Mouse (Mus musculus) hindbrain, embryonic 12.5 days (tissue): ENCODE results near the gene Angptl4. TPM values are rescaled to one million over a fixed set of nuclear protein-coding genes. Genes with fewer than 3 reads are reported as not detected.
A peak's percentile ranks its signal among the peaks of the same experiment; 100 is the strongest.

Experiments
- ATAC-seq: fragments of 200-750 bp; cut with Nextera tagmentation; 2 replicates; pipeline ENCODE4 v1.8.0; 2017; ENCODE audit warnings: moderate TSS enrichment; ENCODE audit not compliant: low FRiP score
- H3K27ac ChIP-seq: fragments of 300-500 bp; sonication (generic); 2 replicates; pipeline ENCODE4 v1.5.1; 2016; ENCODE audit warnings: mild to moderate bottlenecking
- H3K27me3 ChIP-seq: fragments of 300-500 bp; sonication (generic); 2 replicates; pipeline ENCODE4 v1.6.1; 2016; ENCODE audit warnings: mild to moderate bottlenecking
- H3K36me3 ChIP-seq: fragments of 300-500 bp; sonication (generic); 2 replicates; pipeline ENCODE4 v1.6.1; 2016; ENCODE audit warnings: mild to moderate bottlenecking
- H3K4me1 ChIP-seq: fragments of 300-500 bp; sonication (generic); 2 replicates; pipeline ENCODE4 v1.6.1; 2016
- H3K4me2 ChIP-seq: fragments of 300-500 bp; sonication (generic); replicated peaks from 2 replicates; pipeline ENCODE4 v1.6.1; 2016; ENCODE audit warnings: mild to moderate bottlenecking
- H3K4me3 ChIP-seq: fragments of 300-500 bp; sonication (generic); 2 replicates; pipeline ENCODE4 v1.5.1; 2016; ENCODE audit warnings: mild to moderate bottlenecking
- H3K9ac ChIP-seq: fragments of 300-500 bp; sonication (generic); 2 replicates; pipeline ENCODE4 v1.6.1; 2016; ENCODE audit warnings: mild to moderate bottlenecking, moderate library complexity
- H3K9me3 ChIP-seq: fragments of 300-500 bp; sonication (generic); replicated peaks from 2 replicates; pipeline ENCODE4 v1.6.1; 2016; ENCODE audit warnings: mild to moderate bottlenecking
- WGBS: fragments of 180-500 bp; shearing (Covaris S2); methylation state at CpG from one replicate; pipeline ENCODE4 v1.1.7; 2016; 5-methylcytosine and 5-hydroxymethylcytosine counted together
- polyA plus RNA-seq: library from polyadenylated mRNA; unstranded; fragments of >200 nt; fragmentation: Nextera tagmentation; extraction: Ambion mirVana; gene quantifications from 2 replicates; pipeline ENCODE4 v1.2.1, GENCODE M21; 2016

Gene Angptl4
- polyA plus RNA-seq, 1 experiment from 2014 or later: 26.8 TPM

DNA sequence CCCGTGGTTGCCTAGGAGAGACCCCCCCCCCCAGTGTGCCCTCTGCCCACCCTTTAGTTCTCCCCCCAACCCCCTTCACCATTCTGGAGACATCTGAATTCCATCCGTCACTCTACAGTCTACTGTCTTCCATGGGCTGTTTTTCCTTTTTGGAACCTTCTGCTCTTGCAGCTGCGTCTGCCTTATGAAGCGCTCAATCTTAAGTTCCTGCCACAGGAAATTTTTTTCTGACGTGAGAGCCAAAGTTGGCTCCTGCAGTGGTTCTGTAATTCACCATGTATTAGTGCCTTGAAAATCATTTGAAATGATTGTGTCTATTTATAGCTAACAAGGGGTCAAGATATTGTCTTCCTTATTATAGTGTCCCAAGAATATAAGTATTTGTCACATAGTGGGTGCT, 35.0 kb upstream of the Angptl4 start:
- Histone ChIP-seq H3K27me3 (no peaks in the 10 kb centered on the region), H3K4me3 (0 out of 2 replicates have a peak overlapping the region, but pooled peaks have one; percentile 56), H3K4me2 (peak overlapping the region; percentile 87), H3K9me3 (no peaks in the 10 kb centered on the region), H3K4me1 (peaks cover 16% of the 10 kb centered on the region), H3K36me3 (peaks cover 30% of the 10 kb centered on the region), H3K27ac (no peak overlapping the region), H3K9ac (no peak overlapping the region)
- 79% methylated on average over 5 of the region's 5 CpGs for WGBS
- ATAC-seq: no peak

GRCm38 (mm10) chr17:33815399-33815798, 33.8 kb upstream of the Angptl4 start:
- peaks cover 11% of the 10 kb centered on the region for H3K27me3 ChIP-seq
- peaks cover 18% of the 10 kb centered on the region for H3K36me3 ChIP-seq
- peaks cover 16% of the 10 kb centered on the region for H3K4me1 ChIP-seq
- H3K4me3 ChIP-seq: no peak overlapping the region
- H3K9me3 ChIP-seq: no peaks in the 10 kb centered on the region
- H3K4me2 ChIP-seq: no peak overlapping the region
- 95% methylated on average over 6 of the region's 6 CpGs for WGBS
- H3K27ac ChIP-seq: no peak overlapping the region
- no peak overlapping the region for H3K9ac ChIP-seq
- no peak for ATAC-seq

DNA sequence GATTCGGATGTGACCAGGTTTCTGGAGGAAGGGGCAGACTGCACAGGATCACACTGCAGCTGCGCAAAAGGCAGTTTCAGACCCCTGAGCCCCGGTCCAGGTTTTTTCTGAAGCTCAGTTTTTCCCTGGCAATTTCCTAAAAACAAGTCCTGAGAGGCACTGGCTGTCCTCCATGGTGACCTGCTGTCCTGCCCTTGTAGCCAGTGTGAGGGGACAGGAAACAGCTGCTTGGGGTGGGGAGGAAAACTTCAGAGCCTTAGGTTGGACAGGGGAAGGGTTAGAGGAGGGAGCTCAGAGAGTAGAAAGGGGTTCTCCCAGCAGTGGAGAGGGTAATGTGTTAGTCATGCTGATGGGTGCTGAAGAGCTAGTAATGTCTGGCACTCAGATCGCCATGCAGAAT, 31.4 kb upstream of the Angptl4 start:
- no peak overlapping the region for H3K9ac ChIP-seq
- peaks cover 12% of the 10 kb centered on the region for H3K27me3 ChIP-seq
- no peak overlapping the region for H3K27ac ChIP-seq
- 77% methylated on average over 4 of the region's 4 CpGs for WGBS
- H3K36me3 ChIP-seq: no peaks in the 10 kb centered on the region
- ATAC-seq: no peak
- H3K4me1 ChIP-seq: peaks cover 8% of the 10 kb centered on the region
- H3K4me3 ChIP-seq: no peak overlapping the region
- H3K9me3 ChIP-seq: no peaks in the 10 kb centered on the region
- H3K4me2 ChIP-seq: no peak overlapping the region

- peaks cover 12% of the 10 kb centered on the region for H3K27me3 ChIP-seq
- 63% methylated on average over 3 of the region's 3 CpGs for WGBS
- ATAC-seq: no peak
Measured at GRCm38 (mm10) chr17:33812475-33812874, 30.8 kb upstream of the Angptl4 start.

DNA sequence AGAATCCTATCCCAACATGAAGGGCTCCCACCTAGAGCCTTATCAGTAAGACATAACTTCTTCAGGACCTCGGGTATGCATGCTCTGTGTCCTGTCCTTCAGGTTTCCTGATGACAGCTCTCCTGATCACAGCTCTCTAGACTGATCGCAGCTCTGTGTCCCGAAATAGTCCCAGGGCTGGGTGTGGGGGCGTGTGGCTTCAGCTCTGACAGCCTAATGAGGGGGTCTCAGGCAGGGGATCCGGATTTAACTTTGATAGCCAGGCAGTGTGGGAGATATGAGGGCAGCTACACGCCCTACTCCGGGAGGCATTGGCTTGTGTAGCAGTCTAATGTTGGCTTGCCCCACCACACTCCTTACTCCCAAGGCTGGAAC, 29.5 kb upstream of the Angptl4 start:
- Histone ChIP-seq H3K4me2 (peak overlapping the region; percentile 67), H3K36me3 (no peaks in the 10 kb centered on the region), H3K27me3 (peaks cover 12% of the 10 kb centered on the region), H3K9ac (no peak overlapping the region), H3K27ac (no peak overlapping the region), H3K4me3 (peak overlapping the region; percentile 49), H3K9me3 (no peaks in the 10 kb centered on the region), H3K4me1 (no peaks in the 10 kb centered on the region; the same call in 1 of the 2 replicates)
- no peak for ATAC-seq
- 30% methylated on average over 7 of the region's 7 CpGs for WGBS

More at GRCm38 (mm10) chr17:33812475-33812874, 30.8 kb upstream of the Angptl4 start:
- Histone ChIP-seq H3K9me3 (no peaks in the 10 kb centered on the region), H3K4me2 (no peak overlapping the region), H3K27ac (no peak overlapping the region), H3K4me3 (no peak overlapping the region), H3K36me3 (no peaks in the 10 kb centered on the region), H3K4me1 (peaks cover 5% of the 10 kb centered on the region), H3K9ac (no peak overlapping the region)

DNA sequence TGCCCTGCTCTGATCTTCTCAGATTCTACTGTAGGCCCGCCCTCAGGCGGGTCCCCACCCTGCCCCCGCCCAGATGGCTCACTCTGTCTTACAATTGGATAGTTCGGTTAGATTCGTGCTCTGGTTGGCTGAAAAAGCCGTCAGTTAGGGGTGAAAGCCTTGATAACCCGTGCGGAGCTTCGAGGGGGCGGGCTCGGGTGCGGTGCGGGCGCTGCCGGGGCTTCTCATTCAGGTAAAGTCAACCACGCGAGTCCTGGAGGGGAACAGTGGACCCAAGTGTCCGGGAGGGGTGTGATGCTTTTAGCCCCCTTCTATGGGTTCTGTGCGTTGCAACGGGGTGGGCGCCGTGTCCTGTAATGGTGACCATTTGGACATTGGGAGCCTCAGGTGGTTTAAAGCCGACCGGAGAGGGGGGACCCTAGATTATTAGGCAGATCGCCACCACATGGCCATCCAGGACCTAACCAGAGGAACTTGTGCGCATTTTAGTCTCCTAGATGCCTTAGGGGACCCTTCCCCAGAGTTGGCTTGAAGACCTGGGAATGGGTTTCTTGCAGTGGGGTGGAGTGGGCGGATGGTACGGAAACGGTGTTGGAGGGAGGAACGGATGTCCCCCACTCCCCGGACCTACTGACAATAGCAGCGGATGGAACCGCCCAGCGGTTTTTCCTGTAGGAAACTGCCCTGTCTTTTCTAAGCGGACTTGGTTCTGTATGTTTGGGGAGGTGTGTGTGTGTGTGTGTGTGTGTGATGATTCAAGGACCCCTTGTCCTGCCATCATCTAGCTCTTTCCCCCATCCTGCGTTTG, 28.9 kb upstream of the Angptl4 start, which contains the start of gene Kank3:
Gene Kank3 (plus strand): TSS at position 186 of the 808 bp plus-strand sequence.
- peak within 1 kb of the TSS; percentile 49 for H3K4me3 ChIP-seq
- peaks cover 12% of the 10 kb centered on the region for H3K27me3 ChIP-seq
- no peaks in the 10 kb centered on the region for H3K36me3 ChIP-seq
- peak; percentile 97 for ATAC-seq
- peak within 1 kb of the TSS; percentile 67 for H3K4me2 ChIP-seq
- peak within 1 kb of the TSS; percentile 54 for H3K9ac ChIP-seq
- WGBS: 2% methylated on average over 36 of the region's 36 CpGs
- no peaks in the 10 kb centered on the region; the same call in 1 of the 2 replicates for H3K4me1 ChIP-seq
- H3K27ac ChIP-seq: no peak within 1 kb of the TSS
- H3K9me3 ChIP-seq: no peaks in the 10 kb centered on the region

DNA sequence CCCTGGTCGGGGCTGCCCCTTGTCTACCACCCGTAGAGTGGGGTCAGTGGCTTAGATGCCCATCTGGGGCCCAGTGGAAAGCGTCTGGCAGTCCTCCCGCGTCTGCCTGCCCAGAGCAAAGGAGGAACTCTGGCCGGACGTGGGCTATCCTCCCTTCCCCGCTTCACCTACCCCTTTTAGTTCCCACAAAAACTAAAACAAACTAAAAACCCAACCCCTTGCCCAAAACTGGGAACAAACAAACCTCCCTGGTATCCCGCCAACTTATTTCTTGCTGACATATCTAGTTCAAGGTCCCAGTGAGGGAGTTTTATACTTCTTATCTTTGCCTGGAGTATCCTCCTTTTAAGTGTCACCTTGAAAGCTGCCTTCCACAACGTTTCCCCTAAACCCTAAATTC, 26.6 kb upstream of the Angptl4 start:
- Histone ChIP-seq H3K9ac (no peak overlapping the region), H3K27ac (no peak overlapping the region), H3K9me3 (no peaks in the 10 kb centered on the region), H3K4me3 (no peak overlapping the region), H3K36me3 (no peaks in the 10 kb centered on the region), H3K4me2 (no peak overlapping the region), H3K4me1 (no peaks in the 10 kb centered on the region; the same call in 1 of the 2 replicates), H3K27me3 (peaks cover 12% of the 10 kb centered on the region)
- ATAC-seq: no peak
- 44% methylated on average over 10 of the region's 10 CpGs for WGBS

- no peaks in the 10 kb centered on the region for H3K9me3 ChIP-seq
- no peak for ATAC-seq
- 60% methylated on average over 8 of the region's 9 CpGs for WGBS
Measured at GRCm38 (mm10) chr17:33807181-33807888, 25.7 kb upstream of the Angptl4 start.

GRCm38 (mm10) chr17:33804745-33805144, 23.1 kb upstream of the Angptl4 start:
- Histone ChIP-seq H3K36me3 (no peaks in the 10 kb centered on the region), H3K27me3 (no peaks in the 10 kb centered on the region), H3K4me3 (no peak overlapping the region), H3K4me2 (no peak overlapping the region), H3K27ac (no peak overlapping the region), H3K9ac (no peak overlapping the region), H3K9me3 (no peaks in the 10 kb centered on the region), H3K4me1 (no peaks in the 10 kb centered on the region)
- 68% methylated on average over 1 of the region's 1 CpGs for WGBS
- no peak for ATAC-seq

More at GRCm38 (mm10) chr17:33807181-33807888, 25.7 kb upstream of the Angptl4 start:
- no peak overlapping the region for H3K9ac ChIP-seq
- H3K27me3 ChIP-seq: peaks cover 12% of the 10 kb centered on the region
- no peaks in the 10 kb centered on the region for H3K36me3 ChIP-seq
- H3K4me1 ChIP-seq: no peaks in the 10 kb centered on the region; the same call in 1 of the 2 replicates
- no peak overlapping the region for H3K27ac ChIP-seq
- H3K4me3 ChIP-seq: no peak overlapping the region
- no peak overlapping the region for H3K4me2 ChIP-seq

GRCm38 (mm10) chr17:33804205-33804604, 22.6 kb upstream of the Angptl4 start:
- ATAC-seq: no peak

GRCm38 (mm10) chr17:33802221-33802620, 20.6 kb upstream of the Angptl4 start:
- no peak for ATAC-seq
- WGBS: 2% methylated on average over 2 of the region's 2 CpGs

More at GRCm38 (mm10) chr17:33804205-33804604, 22.6 kb upstream of the Angptl4 start:
- H3K27me3 ChIP-seq: no peaks in the 10 kb centered on the region
- H3K4me3 ChIP-seq: no peak overlapping the region
- no peaks in the 10 kb centered on the region for H3K36me3 ChIP-seq
- no peak overlapping the region for H3K9ac ChIP-seq
- H3K4me2 ChIP-seq: no peak overlapping the region
- H3K4me1 ChIP-seq: no peaks in the 10 kb centered on the region
- no peaks in the 10 kb centered on the region for H3K9me3 ChIP-seq
- H3K27ac ChIP-seq: no peak overlapping the region
- WGBS: 67% methylated on average over 4 of the region's 4 CpGs

DNA sequence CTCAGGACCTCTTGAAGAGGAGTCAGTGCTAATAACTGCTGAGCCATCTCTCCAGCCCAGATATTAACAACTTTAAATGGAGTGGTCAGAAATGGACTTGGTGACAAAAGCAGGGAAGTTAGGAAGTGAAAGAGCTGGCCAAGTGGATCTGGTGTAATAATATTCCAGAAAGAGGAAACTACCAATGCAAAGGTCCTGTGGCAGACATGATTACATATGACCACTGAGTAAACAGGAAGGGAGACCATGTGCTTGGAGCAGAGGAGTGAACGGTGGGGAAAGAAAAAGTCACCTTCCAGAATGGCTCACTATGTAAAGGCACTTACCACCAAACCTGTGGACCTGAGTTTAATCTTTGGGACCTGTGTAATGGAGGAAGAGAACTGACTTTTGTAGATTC, 17.6 kb upstream of the Angptl4 start:
- Histone ChIP-seq H3K27ac (no peak overlapping the region), H3K36me3 (no peaks in the 10 kb centered on the region), H3K9me3 (no peaks in the 10 kb centered on the region), H3K27me3 (no peaks in the 10 kb centered on the region), H3K4me2 (no peak overlapping the region), H3K9ac (no peak overlapping the region), H3K4me3 (no peak overlapping the region), H3K4me1 (no peaks in the 10 kb centered on the region)
- WGBS: 79% methylated on average over 1 of the region's 1 CpGs
- no peak for ATAC-seq

More at GRCm38 (mm10) chr17:33802221-33802620, 20.6 kb upstream of the Angptl4 start:
- Histone ChIP-seq H3K4me1 (no peaks in the 10 kb centered on the region), H3K27ac (no peak overlapping the region), H3K9me3 (no peaks in the 10 kb centered on the region), H3K4me2 (no peak overlapping the region), H3K4me3 (no peak overlapping the region), H3K36me3 (no peaks in the 10 kb centered on the region), H3K9ac (no peak overlapping the region), H3K27me3 (no peaks in the 10 kb centered on the region)
